Mouse (Mus musculus) liver, embryonic 14.5 days (tissue): ENCODE results near the gene Dis3l2. TPM values are rescaled to one million over a fixed set of nuclear protein-coding genes. Genes with fewer than 3 reads are reported as not detected.

Experiments used
- ATAC-seq: fragments of 200-750 bp; cut with Nextera tagmentation; 2 replicates; pipeline ENCODE4 v1.8.0; 2017; ENCODE audit warnings: moderate number of reproducible peaks, mild to moderate bottlenecking, moderate library complexity; ENCODE audit not compliant: insufficient read depth
- DNase-seq, 3 experiments: peaks; one replicate each; pipeline ENCODE4 v3.0.0-alpha.2; 2012 to 2013; ENCODE audit warnings: low read depth in 3 of 3, low spot score in 3 of 3
- H3K27ac ChIP-seq: fragments of 300-500 bp; sonication (generic); 2 replicates; pipeline ENCODE4 v1.5.1; 2014; ENCODE audit warnings: moderate library complexity, mild to moderate bottlenecking, control low read depth, inconsistent platforms
- H3K27me3 ChIP-seq: fragments of 300-500 bp; sonication (generic); 2 replicates; pipeline ENCODE4 v1.6.1; 2014; ENCODE audit warnings: mild to moderate bottlenecking, low read length, moderate library complexity; ENCODE audit not compliant: control insufficient read depth, insufficient read depth
- H3K36me3 ChIP-seq: fragments of 300-500 bp; sonication (generic); replicated peaks from 2 replicates; pipeline ENCODE4 v1.6.1; 2014; ENCODE audit warnings: low read depth; ENCODE audit not compliant: control insufficient read depth, insufficient read depth
- H3K4me1 ChIP-seq, 2 experiments: fragments of 200-500 bp in 1 of 2; fragments of 300-500 bp in 1 of 2; sonication (generic) in 1 of 2; replicated peaks; 2 replicates each; pipeline ENCODE4 v1.6.1; 2012 to 2014; ENCODE audit warnings: antibody characterized with exemption in 1 of 2, inconsistent platforms in 1 of 2, low read length in 1 of 2; ENCODE audit not compliant: control insufficient read depth in 2 of 2, insufficient read depth in 2 of 2
- H3K4me2 ChIP-seq: fragments of 300-500 bp; sonication (generic); 2 replicates; pipeline ENCODE4 v1.6.1; 2014; ENCODE audit warnings: low read depth, mild to moderate bottlenecking, control low read depth, moderate library complexity
- H3K4me3 ChIP-seq, 2 experiments: fragments of 200-500 bp in 1 of 2; fragments of 300-500 bp in 1 of 2; sonication (generic) in 1 of 2; 2 replicates each; pipeline ENCODE4 v1.5.1; 2012 to 2014; ENCODE audit warnings: low read depth in 2 of 2, low read length in 2 of 2, mild to moderate bottlenecking in 2 of 2, control low read depth in 1 of 2, inconsistent platforms in 1 of 2, moderate library complexity in 1 of 2; ENCODE audit not compliant: insufficient read depth in 1 of 2
- H3K9ac ChIP-seq: fragments of 300-500 bp; sonication (generic); replicated peaks from 2 replicates; pipeline ENCODE4 v1.6.1; 2014; ENCODE audit warnings: mild to moderate bottlenecking, control low read depth, moderate library complexity
- H3K9me3 ChIP-seq: fragments of 300-500 bp; sonication (generic); 2 replicates; pipeline ENCODE4 v1.6.1; 2016; ENCODE audit warnings: low read length, mixed read lengths; ENCODE audit not compliant: control insufficient read depth
- CTCF ChIP-seq: IDR thresholded peaks from 2 replicates; pipeline ENCODE4 v1.5.1; 2016; ENCODE audit warnings: antibody characterized with exemption, low read depth, control low read depth
- EP300 ChIP-seq: IDR thresholded peaks from 2 replicates; pipeline ENCODE4 v1.6.1; 2016; ENCODE audit warnings: antibody characterized with exemption, low read depth
- WGBS: fragments of 180-500 bp; shearing (Covaris S2); extraction: QIAGEN DNeasy Blood & Tissue Kit; methylation state at CpG from one replicate; pipeline ENCODE4 v1.1.7; 2014; ENCODE audit not compliant: insufficient replicate concordance; 5-methylcytosine and 5-hydroxymethylcytosine counted together
- polyA plus RNA-seq, 2 experiments: library from polyadenylated mRNA; depleted of rRNA in 1 of 2; stranded (reverse) in 1 of 2; unstranded in 1 of 2; fragments of >200 nt; fragmentation: Nextera tagmentation in 1 of 2; extraction: Ambion mirVana in 1 of 2; gene quantifications; 2 replicates each; pipeline versions ENCODE4 v1.2.1 to v1.2.3; 2012 to 2014

Gene Dis3l2
- polyA plus RNA-seq, 2 experiments = 6.0 to 7.1 TPM

DNA sequence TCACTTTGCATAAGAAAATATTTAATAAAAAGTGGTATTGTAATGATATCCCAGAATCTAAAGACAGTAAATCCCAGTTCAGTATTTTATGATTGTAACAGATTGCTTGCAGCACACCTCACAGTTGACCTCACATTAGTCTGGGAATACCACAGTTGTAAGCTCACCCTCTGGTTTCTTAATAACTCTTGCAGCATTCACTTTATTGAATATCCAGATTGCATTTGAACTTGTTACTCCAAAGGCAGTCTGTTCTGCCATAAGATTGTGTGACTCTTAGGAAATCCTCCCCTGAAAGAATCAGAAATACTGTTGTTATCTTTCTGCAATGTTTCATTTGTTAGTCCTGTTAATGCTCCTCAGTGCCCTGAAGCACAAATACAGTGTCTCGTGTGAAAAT lies 230.0 kb downstream of the Dis3l2 start:
- no peak overlapping the region for H3K4me2 ChIP-seq
- H3K9ac ChIP-seq = no peak overlapping the region
- DNase-seq = no peak
- WGBS = 63% methylated on average over 1 of the region's 1 CpGs
- H3K9me3 ChIP-seq = no peaks in the 10 kb centered on the region
- no peak overlapping the region for H3K4me3 ChIP-seq
- TF ChIP-seq CTCF = no peak
- TF ChIP-seq EP300 = no peak
- no peaks in the 10 kb centered on the region for H3K36me3 ChIP-seq
- no peak for ATAC-seq
- no peaks in the 10 kb centered on the region for H3K4me1 ChIP-seq
- H3K27me3 ChIP-seq = no peaks in the 10 kb centered on the region
- H3K27ac ChIP-seq = no peak overlapping the region

GRCm38 (mm10) chr1:86951501-86952205 lies 248.0 kb downstream of the Dis3l2 start:
- DNase-seq (no peak), ATAC-seq (no peak)
- no peak for TF ChIP-seq CTCF
- no peak for TF ChIP-seq EP300
- Histone ChIP-seq H3K9me3 (no peaks in the 10 kb centered on the region), H3K4me1 (no peaks in the 10 kb centered on the region; a peak in 1 of 4 replicates), H3K4me3 (no peak overlapping the region), H3K4me2 (no peak overlapping the region), H3K27me3 (no peaks in the 10 kb centered on the region), H3K9ac (no peak overlapping the region), H3K36me3 (no peaks in the 10 kb centered on the region), H3K27ac (no peak overlapping the region)
- WGBS = 50% methylated on average over 5 of the region's 5 CpGs

GRCm38 (mm10) chr1:86955801-86956200 lies 252.2 kb downstream of the Dis3l2 start:
- Histone ChIP-seq H3K9me3 (no peaks in the 10 kb centered on the region), H3K27ac (no peak overlapping the region), H3K9ac (no peak overlapping the region), H3K4me3 (no peak overlapping the region), H3K4me2 (no peak overlapping the region), H3K36me3 (no peaks in the 10 kb centered on the region), H3K4me1 (no peaks in the 10 kb centered on the region; a peak in 1 of 4 replicates), H3K27me3 (no peaks in the 10 kb centered on the region)
- DNase-seq (no peak), ATAC-seq (no peak)
- TF ChIP-seq CTCF (no peak), EP300 (no peak)

DNA sequence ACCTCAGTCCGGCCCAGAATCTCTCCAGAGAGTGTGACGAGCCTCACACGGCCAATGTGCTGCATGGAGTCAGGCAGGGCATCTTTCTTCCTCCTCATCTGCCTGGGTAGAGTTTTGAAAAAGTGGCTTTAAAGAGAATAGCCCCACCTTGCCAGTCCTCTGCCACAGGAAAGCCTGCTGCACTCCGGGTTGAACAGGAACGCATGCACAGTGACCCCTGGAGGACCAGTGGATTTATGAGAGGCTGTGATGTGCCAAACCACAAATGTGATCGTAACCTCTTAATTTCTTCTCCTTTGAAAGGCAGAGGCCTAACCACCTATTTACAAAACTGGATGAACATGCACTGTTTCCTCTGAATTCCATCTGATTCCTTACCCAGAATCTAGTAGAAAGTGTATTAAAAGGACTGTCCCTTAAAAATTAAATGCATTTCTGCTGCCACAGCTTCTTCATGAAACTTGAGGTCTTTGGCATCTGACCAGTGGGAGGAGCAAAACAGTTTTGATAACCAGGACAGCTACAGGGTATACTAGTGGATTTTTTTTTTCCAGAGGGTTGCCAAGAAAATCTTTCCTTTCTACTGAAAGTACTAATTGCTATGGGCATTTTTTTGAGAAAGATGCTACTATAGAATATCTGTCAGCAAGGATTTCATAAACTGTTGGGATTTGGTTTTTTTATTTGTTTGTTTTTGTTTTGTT lies 264.8 kb downstream of the Dis3l2 start:
- no peak overlapping the region for H3K27ac ChIP-seq
- no peaks in the 10 kb centered on the region; a peak in 1 of 4 replicates for H3K4me1 ChIP-seq
- no peak overlapping the region for H3K4me3 ChIP-seq
- ATAC-seq = no peak
- peak; percentile 41 for TF ChIP-seq CTCF
- no peak for TF ChIP-seq EP300
- no peak overlapping the region for H3K9ac ChIP-seq
- no peak overlapping the region for H3K4me2 ChIP-seq
- DNase-seq = no peak
- H3K27me3 ChIP-seq = no peaks in the 10 kb centered on the region
- no peaks in the 10 kb centered on the region for H3K36me3 ChIP-seq
- no peaks in the 10 kb centered on the region for H3K9me3 ChIP-seq
- WGBS = 56% methylated on average over 6 of the region's 6 CpGs

- Histone ChIP-seq H3K4me1 (no peaks in the 10 kb centered on the region; a peak in 1 of 4 replicates), H3K4me3 (no peak overlapping the region), H3K4me2 (no peak overlapping the region), H3K36me3 (no peaks in the 10 kb centered on the region), H3K9me3 (no peaks in the 10 kb centered on the region), H3K9ac (no peak overlapping the region), H3K27me3 (no peaks in the 10 kb centered on the region), H3K27ac (no peak overlapping the region)
- no peak for DNase-seq
- TF ChIP-seq CTCF (no peak), EP300 (no peak)
- no peak for ATAC-seq
- 67% methylated on average over 11 of the region's 11 CpGs for WGBS
Observed at GRCm38 (mm10) chr1:86969173-86969725, 265.6 kb downstream of the Dis3l2 start.
